Mouse (Mus musculus) layer of hippocampus, adult 9-10 months (tissue): ENCODE results near the gene Ptpn22.

Experiments
- DNase-seq: peaks from one replicate; pipeline ENCODE4 v3.0.0; 2022; ENCODE audit warnings: low spot score

Gene Ptpn22

GRCm38 (mm10) chr3:103857977-103858563 lies 1.5 kb upstream of the Ptpn22 start:
- DNase-seq = no peak

- DNase-seq = no peak
Measured at GRCm38 (mm10) chr3:103859851-103860391, 326 bp downstream of the Ptpn22 start.

GRCm38 (mm10) chr3:103862721-103863220 lies 3.2 kb downstream of the Ptpn22 start:
- no peak for DNase-seq

- no peak for DNase-seq
Measured at GRCm38 (mm10) chr3:103864200-103864599, 4.6 kb downstream of the Ptpn22 start.

GRCm38 (mm10) chr3:103867424-103867971 lies 7.9 kb downstream of the Ptpn22 start:
- DNase-seq = no peak

GRCm38 (mm10) chr3:103868008-103868407 lies 8.4 kb downstream of the Ptpn22 start:
- DNase-seq = no peak

- DNase-seq = no peak
Measured at GRCm38 (mm10) chr3:103872663-103873098, 13.1 kb downstream of the Ptpn22 start.

GRCm38 (mm10) chr3:103874329-103874728 lies 14.7 kb downstream of the Ptpn22 start:
- DNase-seq = no peak

GRCm38 (mm10) chr3:103885946-103886345 lies 26.4 kb downstream of the Ptpn22 start:
- no peak for DNase-seq

GRCm38 (mm10) chr3:103887581-103887980 lies 28.0 kb downstream of the Ptpn22 start:
- peak; percentile 35 for DNase-seq

GRCm38 (mm10) chr3:103893374-103893773 lies 33.8 kb downstream of the Ptpn22 start:
- DNase-seq = no peak

GRCm38 (mm10) chr3:103904705-103905104 lies 45.1 kb downstream of the Ptpn22 start:
- no peak for DNase-seq

- no peak for DNase-seq
Measured at GRCm38 (mm10) chr3:103907335-103908030, 47.9 kb downstream of the Ptpn22 start.

- no peak for DNase-seq
Measured at GRCm38 (mm10) chr3:103908781-103909180, 49.2 kb downstream of the Ptpn22 start.

- no peak for DNase-seq
Measured at GRCm38 (mm10) chr3:103913451-103913961, 53.9 kb downstream of the Ptpn22 start.

- DNase-seq = peak; percentile 86
Measured at GRCm38 (mm10) chr3:103914010-103914669, 54.5 kb downstream of the Ptpn22 start, which contains the start of gene Rsbn1. Gene Rsbn1 (plus strand): TSS chr3:103914120.

GRCm38 (mm10) chr3:103914732-103915508 lies 55.3 kb downstream of the Ptpn22 start:
- no peak for DNase-seq

- no peak for DNase-seq
Measured at GRCm38 (mm10) chr3:103915509-103915896, 55.9 kb downstream of the Ptpn22 start.

GRCm38 (mm10) chr3:103916205-103916838 lies 56.7 kb downstream of the Ptpn22 start:
- no peak for DNase-seq

GRCm38 (mm10) chr3:103916839-103917237 lies 57.2 kb downstream of the Ptpn22 start:
- DNase-seq = no peak

- DNase-seq = no peak
Measured at GRCm38 (mm10) chr3:103920094-103920493, 60.5 kb downstream of the Ptpn22 start.
